Mouse (Mus musculus) 416B (cell line): ENCODE results near the gene Adcy9.
A peak's percentile ranks its signal among the peaks of the same experiment; 100 is the strongest.
"Not testable (repeated sequence)": the region's sequence is repeated elsewhere in the genome, so short reads cannot be mapped to it uniquely, and the experiment has no call there.

ENCODE experiments used
- DNase-seq: peaks from one replicate; pipeline ENCODE4 v3.0.0; 2011; ENCODE audit warnings: low read depth

The Adcy9 gene

DNA sequence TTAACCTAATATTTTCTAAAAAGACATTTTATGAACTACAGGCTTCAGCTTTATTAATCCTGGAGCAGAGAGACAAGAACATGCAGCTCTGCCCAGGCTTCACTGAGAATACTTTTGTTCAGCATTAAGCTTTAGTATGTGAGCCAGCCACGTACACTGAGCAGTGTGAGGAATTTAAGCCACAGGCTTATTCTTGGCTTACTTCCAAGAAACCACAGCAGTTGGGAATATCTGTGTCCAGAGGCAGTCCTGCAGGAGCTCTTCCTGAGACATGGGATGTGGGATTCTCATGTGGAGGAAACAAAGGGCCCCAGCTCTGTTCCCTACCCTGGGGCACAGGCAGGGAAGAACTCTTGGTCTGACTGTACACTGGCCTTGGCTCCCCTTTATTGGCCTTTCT lies 149.4 kb downstream of the Adcy9 start:
- DNase-seq, result no peak

DNA sequence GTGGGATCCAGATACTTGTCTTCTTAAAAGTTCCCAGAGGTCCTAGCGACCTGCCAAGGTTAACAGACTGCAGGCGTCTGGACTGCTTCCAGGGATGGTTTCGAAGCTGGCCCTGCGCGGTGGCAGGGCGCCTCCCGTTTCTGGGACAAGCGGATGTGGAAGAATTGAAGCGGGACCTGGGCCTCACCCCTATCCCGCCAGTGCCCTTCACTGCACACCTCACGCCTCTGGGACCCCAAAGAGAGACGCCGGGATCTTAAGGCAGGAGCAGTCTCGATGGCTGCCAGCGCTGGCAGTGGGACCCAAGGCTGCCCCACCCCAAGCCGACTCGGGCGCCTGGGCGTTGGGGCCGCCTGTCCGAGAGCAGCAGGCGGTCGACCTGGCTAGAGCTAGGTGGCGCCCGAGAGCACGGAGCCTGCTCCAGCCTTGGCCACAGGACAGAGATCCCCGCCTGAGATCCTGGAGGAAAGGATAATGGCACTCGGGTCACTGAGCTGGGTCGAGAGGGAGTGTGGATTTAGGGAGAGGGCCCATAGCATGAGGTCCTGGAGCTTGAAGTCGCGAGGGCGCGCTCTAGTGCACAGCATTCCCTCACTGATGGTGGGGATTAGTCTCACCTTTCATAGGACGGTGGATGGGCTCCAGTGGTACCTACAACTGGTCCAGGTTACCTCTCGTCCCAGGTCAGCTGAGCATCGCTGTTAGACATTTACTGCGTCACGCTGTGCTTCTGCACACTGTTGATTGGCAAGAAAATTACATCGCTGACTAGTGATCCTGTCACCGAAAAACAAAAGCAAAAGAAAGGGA lies 152.2 kb downstream of the Adcy9 start:
- peak; percentile 49 for DNase-seq

DNA sequence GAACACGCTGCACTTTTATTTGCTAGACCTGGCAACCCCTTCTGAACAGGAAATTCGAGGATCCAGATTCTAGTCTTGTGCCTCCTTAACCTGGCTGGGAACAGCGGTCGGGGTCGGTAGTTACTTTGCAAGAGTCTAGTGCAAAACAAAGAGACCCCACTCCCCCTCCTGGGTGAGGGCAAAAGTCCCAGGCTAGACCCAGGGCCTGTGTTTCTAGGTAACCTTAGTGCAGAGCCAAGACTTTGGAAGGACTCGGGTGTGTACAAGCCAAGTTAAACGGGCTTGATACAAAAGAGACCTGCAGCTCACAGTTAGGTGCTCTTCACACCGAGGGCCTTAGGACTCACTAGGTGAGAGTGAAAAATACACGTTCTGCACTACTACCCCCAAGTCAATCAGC lies 152.8 kb downstream of the Adcy9 start:
- no peak for DNase-seq

- DNase-seq, result peak; percentile 52
Observed at GRCm38 (mm10) chr16:4265351-4265750, 154.9 kb downstream of the Adcy9 start.

DNA sequence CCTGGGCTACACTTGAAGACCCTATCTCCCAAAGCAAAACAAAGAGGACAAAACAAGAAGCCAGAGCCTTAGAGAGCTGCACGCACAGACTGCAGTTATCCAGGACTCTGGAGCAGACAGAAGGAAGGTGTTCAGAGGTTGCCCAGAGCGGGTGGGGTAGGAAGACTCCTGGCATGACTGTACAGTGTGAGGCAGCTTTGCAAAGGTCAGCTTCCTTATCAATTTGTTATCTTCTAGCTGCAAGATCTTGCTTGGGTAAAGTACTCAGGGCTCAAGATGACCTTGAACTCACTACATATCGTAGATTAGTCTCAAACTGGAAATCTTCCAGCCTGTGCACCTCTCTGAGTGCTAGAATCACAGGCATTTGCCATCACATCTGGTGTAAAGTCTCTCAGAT lies 156.8 kb downstream of the Adcy9 start:
- DNase-seq, result peak; percentile 8

DNA sequence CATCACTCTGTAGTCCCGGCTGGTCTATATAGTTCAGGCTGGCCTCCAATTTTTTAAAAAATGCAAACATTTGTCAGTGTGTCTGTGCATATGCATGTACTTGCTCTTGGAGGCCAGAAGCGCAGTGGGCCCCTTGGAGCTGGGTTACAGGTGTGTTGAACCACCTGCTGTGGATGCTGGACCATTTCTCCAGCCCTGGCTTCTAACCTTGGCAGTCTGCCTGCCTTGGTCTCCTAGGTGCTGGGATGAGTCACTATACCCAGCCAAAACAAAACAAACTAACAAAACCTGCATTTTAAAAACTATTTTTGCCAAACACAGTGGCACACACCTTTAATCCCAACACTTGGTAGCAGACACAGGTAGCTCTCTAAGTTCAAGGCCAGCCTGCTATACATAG lies 162.8 kb downstream of the Adcy9 start:
- no peak for DNase-seq

DNA sequence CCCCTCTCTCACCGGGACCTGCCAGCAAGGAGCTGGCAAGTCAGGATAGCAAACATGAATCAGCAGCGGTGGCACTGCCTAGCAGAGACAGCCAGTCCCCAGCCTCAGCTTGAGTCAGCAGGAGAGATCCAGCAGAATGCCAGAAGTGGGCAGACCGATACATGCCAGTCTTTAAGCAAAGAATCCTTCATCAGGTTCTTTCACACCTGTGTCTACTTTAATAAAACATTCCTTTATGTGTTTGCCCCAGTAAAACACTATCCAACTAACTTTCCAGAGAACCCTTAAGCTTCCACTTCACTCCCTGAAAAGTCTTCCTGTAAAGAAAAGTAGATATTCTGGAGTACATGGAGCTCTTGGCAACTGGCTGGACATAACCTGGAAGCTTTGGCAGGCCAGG lies 171.5 kb downstream of the Adcy9 start:
- no peak for DNase-seq

- DNase-seq, result not testable (repeated sequence)
Observed at GRCm38 (mm10) chr16:4245241-4245640, 175.1 kb downstream of the Adcy9 start.
